Mouse (Mus musculus) megakaryocyte, embryonic 14.5 days (primary cell): Measurements from ENCODE around the gene Gm17416. TPM values are rescaled to one million over a fixed set of nuclear protein-coding genes. Genes with fewer than 3 reads are reported as not detected.

ENCODE experiments used
- H3K27me3 ChIP-seq: replicated peaks from 2 replicates; pipeline ENCODE3; 2012; ENCODE audit warnings: inconsistent platforms
- H3K36me3 ChIP-seq: replicated peaks from 2 replicates; pipeline ENCODE3; 2012; ENCODE audit warnings: low read length, inconsistent platforms, mixed read lengths
- H3K4me1 ChIP-seq: 2 replicates; pipeline ENCODE4 v1.6.1; 2012; ENCODE audit warnings: inconsistent platforms
- H3K4me3 ChIP-seq: replicated peaks from 2 replicates; pipeline ENCODE3; 2012; ENCODE audit warnings: moderate library complexity, mild to moderate bottlenecking, inconsistent platforms
- H3K9me3 ChIP-seq: 2 replicates; pipeline ENCODE4 v1.6.1; 2012; ENCODE audit warnings: inconsistent platforms
- FLI1 ChIP-seq: IDR thresholded peaks from 2 replicates; pipeline ENCODE4 v1.6.1; 2012; ENCODE audit warnings: low read length, inconsistent platforms, mixed read lengths
- GATA1 ChIP-seq: IDR thresholded peaks from 3 replicates; pipeline ENCODE4 v1.6.1; 2012; ENCODE audit warnings: mixed read lengths, low read length, inconsistent platforms, borderline replicate concordance
- polyA plus RNA-seq: library from polyadenylated mRNA; stranded (reverse); fragments of >175 nt; gene quantifications from 2 replicates; pipeline ENCODE4 v1.2.3, GENCODE M21; 2012; ENCODE audit warnings: low replicate concordance; ENCODE audit not compliant: insufficient read depth

The Gm17416 gene
- polyA plus RNA-seq, 1 experiment, result not detected

GRCm38 (mm10) chr2:152570313-152570712 is 1.2 kb downstream of the Gm17416 start:
- no peaks in the 10 kb centered on the region for H3K36me3 ChIP-seq
- 0 out of 2 replicates have a peak, but pooled peaks cover 4% of the 10 kb centered on the region for H3K4me1 ChIP-seq
- peaks cover 59% of the 10 kb centered on the region for H3K27me3 ChIP-seq
- peaks cover 13% of the 10 kb centered on the region for H3K9me3 ChIP-seq
- TF ChIP-seq FLI1 (no peak), GATA1 (no peak)
- no peak overlapping the region for H3K4me3 ChIP-seq

- Histone ChIP-seq H3K27me3 (peaks cover 69% of the 10 kb centered on the region), H3K9me3 (peaks cover 13% of the 10 kb centered on the region), H3K4me1 (peaks cover 5% of the 10 kb centered on the region; the same call in 1 of the 2 replicates), H3K36me3 (no peaks in the 10 kb centered on the region), H3K4me3 (no peak within 1 kb of the TSS)
- TF ChIP-seq FLI1, result no peak
- no peak for TF ChIP-seq GATA1
These were observed 3.1 kb downstream of the Gm17416 start, which contains the start of gene Defb21 for GRCm38 (mm10) chr2:152572114-152572794. Gene Defb21 (plus strand): TSS chr2:152572744.

- Histone ChIP-seq H3K9me3 (peaks cover 10% of the 10 kb centered on the region), H3K27me3 (peaks cover 67% of the 10 kb centered on the region), H3K4me3 (no peak overlapping the region), H3K36me3 (no peaks in the 10 kb centered on the region), H3K4me1 (peaks cover 5% of the 10 kb centered on the region; the same call in 1 of the 2 replicates)
- TF ChIP-seq FLI1, result no peak
- no peak for TF ChIP-seq GATA1
These were observed 4.3 kb downstream of the Gm17416 start for GRCm38 (mm10) chr2:152573484-152573883.

GRCm38 (mm10) chr2:152580107-152580506 is 11.0 kb downstream of the Gm17416 start, which contains the start of gene Defb19:
Gene Defb19 (minus strand): TSS chr2:152580312.
- Histone ChIP-seq H3K4me3 (no peak within 1 kb of the TSS), H3K9me3 (no peaks in the 10 kb centered on the region), H3K27me3 (peaks cover 64% of the 10 kb centered on the region), H3K36me3 (no peaks in the 10 kb centered on the region), H3K4me1 (peaks cover 25% of the 10 kb centered on the region)
- TF ChIP-seq GATA1 (no peak), FLI1 (no peak)

- Histone ChIP-seq H3K9me3 (no peaks in the 10 kb centered on the region), H3K4me1 (peaks cover 28% of the 10 kb centered on the region), H3K36me3 (no peaks in the 10 kb centered on the region), H3K4me3 (no peak overlapping the region), H3K27me3 (peaks cover 67% of the 10 kb centered on the region)
- no peak for TF ChIP-seq GATA1
- no peak for TF ChIP-seq FLI1
These were observed 11.5 kb downstream of the Gm17416 start for GRCm38 (mm10) chr2:152580612-152581011.

DNA sequence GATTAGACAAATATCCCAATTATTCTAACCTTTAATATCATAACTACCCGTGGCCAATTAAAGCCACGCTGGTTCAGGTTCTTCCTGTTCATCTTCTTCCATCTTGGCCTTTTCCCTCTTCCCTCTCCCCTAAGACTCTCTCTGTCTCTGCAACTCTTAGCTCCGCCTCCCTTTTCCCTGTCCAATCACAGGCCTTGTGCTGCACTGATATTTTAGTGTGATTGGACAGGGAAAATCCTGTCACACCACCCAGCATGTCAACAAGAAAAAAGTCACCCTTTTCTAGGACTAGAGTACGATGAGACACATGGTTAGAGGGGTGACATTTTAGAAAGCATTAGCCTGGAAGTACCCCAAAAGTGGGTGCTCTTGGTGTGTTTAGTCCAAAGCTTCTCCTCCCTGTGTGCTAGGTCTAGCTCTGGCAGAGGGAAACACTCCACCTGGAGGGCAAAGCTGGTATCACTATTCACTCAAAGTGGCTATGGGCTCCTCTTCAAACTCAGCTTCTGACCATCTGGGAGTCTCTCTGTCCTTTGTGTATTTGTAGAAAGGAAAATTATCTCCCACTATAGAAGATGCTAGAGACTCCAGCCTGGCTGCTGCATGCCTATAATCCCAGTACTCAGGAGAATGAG is 17.9 kb downstream of the Gm17416 start:
- H3K4me1 ChIP-seq, result peaks cover 64% of the 10 kb centered on the region
- H3K4me3 ChIP-seq, result no peak overlapping the region
- H3K27me3 ChIP-seq, result peaks cover 42% of the 10 kb centered on the region
- no peak for TF ChIP-seq GATA1
- TF ChIP-seq FLI1, result no peak
- H3K9me3 ChIP-seq, result no peaks in the 10 kb centered on the region
- H3K36me3 ChIP-seq, result no peaks in the 10 kb centered on the region

DNA sequence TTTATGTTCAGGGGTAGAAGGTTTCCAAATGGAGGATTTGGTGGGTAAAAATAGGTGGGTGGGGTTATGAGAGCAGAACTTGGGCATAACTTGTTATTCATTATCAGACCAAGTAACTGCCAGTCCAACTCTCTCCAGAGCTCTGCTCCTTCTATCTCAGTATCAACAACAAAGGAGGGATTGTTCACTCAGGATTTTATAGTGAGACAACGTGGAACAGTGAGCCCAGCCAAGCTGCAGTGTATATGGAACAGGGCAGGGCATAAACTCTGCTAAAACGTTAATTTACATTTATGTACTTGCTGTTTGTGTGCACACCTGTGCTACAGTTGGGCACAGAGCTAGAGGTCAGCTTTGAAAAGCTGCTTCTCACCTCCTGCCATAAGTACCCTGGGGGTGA is 19.3 kb downstream of the Gm17416 start:
- Histone ChIP-seq H3K36me3 (no peaks in the 10 kb centered on the region), H3K4me3 (no peak overlapping the region), H3K4me1 (peaks cover 65% of the 10 kb centered on the region), H3K9me3 (no peaks in the 10 kb centered on the region), H3K27me3 (peaks cover 40% of the 10 kb centered on the region)
- TF ChIP-seq FLI1, result no peak

- Histone ChIP-seq H3K36me3 (no peaks in the 10 kb centered on the region), H3K27me3 (peaks cover 39% of the 10 kb centered on the region), H3K9me3 (no peaks in the 10 kb centered on the region), H3K4me3 (peak overlapping the region; percentile 5), H3K4me1 (peaks cover 59% of the 10 kb centered on the region)
- no peak for TF ChIP-seq GATA1
- TF ChIP-seq FLI1, result no peak
These were observed 19.9 kb downstream of the Gm17416 start for GRCm38 (mm10) chr2:152589021-152589420.

DNA sequence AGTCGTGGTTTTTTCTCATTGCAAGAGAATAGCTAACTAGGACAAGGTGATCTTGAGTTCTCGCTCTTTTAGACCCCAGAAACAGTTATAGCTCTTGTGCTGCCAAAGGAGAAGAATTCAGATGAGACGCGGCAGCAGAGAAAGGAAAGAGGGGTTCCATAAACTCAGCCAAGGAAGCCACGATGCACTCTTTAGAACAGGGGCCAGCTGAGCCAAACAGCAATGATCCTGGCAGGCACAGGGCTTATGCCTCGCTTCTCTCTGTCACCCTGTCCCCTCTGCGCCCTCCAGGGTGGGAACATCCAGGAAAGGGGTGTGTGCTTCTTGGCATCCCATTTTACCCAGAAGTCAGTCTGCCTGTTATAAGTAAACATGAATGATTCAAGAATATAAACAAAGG is 30.2 kb downstream of the Gm17416 start, which contains the start of gene Defb45:
Gene Defb45, minus strand, starts transcription at position 101 of the 400 bp plus-strand sequence.
- TF ChIP-seq FLI1 (no peak), GATA1 (no peak)
- H3K9me3 ChIP-seq, result peaks cover 21% of the 10 kb centered on the region
- H3K4me3 ChIP-seq, result no peak within 1 kb of the TSS
- H3K36me3 ChIP-seq, result no peaks in the 10 kb centered on the region
- H3K27me3 ChIP-seq, result peaks cover 10% of the 10 kb centered on the region
- H3K4me1 ChIP-seq, result peaks cover 24% of the 10 kb centered on the region

DNA sequence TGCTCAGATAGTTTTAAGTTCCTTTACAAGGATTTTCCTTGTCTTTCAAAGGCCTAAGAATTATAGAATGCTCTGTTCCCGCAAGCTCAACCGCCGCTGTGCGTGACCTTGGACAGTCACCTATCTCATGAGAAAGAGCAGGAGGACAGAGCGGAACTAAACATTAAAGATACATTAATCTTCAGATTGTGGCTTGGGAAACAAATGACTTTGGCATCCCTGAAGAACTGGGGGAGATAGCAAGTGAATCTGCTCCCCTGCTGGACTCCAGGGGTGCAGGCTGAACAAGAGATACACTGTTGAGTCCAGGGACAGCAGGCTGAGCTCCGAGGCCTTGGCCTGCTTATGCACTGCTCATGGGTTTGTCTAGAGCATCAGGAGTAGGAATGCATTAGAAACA is 30.9 kb downstream of the Gm17416 start:
- TF ChIP-seq GATA1 (no peak), FLI1 (no peak)
- H3K27me3 ChIP-seq, result peaks cover 7% of the 10 kb centered on the region
- H3K36me3 ChIP-seq, result no peaks in the 10 kb centered on the region
- peaks cover 31% of the 10 kb centered on the region for H3K4me1 ChIP-seq
- H3K9me3 ChIP-seq, result peaks cover 22% of the 10 kb centered on the region
- H3K4me3 ChIP-seq, result no peak overlapping the region
